Mouse (Mus musculus) midbrain, embryonic 11.5 days (tissue): Measurements from ENCODE around the gene Eid1. TPM values are rescaled to one million over a fixed set of nuclear protein-coding genes. Genes with fewer than 3 reads are reported as not detected.

Source experiments
- ATAC-seq: fragments of 200-750 bp; cut with Nextera tagmentation; 2 replicates; pipeline ENCODE4 v1.8.0; 2017; ENCODE audit warnings: moderate TSS enrichment, moderate library complexity; ENCODE audit not compliant: low FRiP score
- DNase-seq: peaks from one replicate; pipeline ENCODE4 v3.0.0; 2015; ENCODE audit warnings: low spot score; ENCODE audit errors: missing footprints
- H3K27ac ChIP-seq: fragments of 300-500 bp; sonication (generic); 2 replicates; pipeline ENCODE4 v1.5.1; 2014; ENCODE audit warnings: low read depth, low read length
- H3K27me3 ChIP-seq: fragments of 300-500 bp; sonication (generic); 2 replicates; pipeline ENCODE4 v1.6.1; 2014; ENCODE audit warnings: mild to moderate bottlenecking, low read length, moderate library complexity, mixed read lengths; ENCODE audit not compliant: control insufficient read depth, insufficient read depth
- H3K36me3 ChIP-seq: fragments of 300-500 bp; sonication (generic); 2 replicates; pipeline ENCODE4 v1.6.1; 2014; ENCODE audit warnings: mild to moderate bottlenecking, low read length, moderate library complexity, mixed read lengths; ENCODE audit not compliant: control insufficient read depth, insufficient read depth
- H3K4me1 ChIP-seq: fragments of 300-500 bp; sonication (generic); 2 replicates; pipeline ENCODE4 v1.6.1; 2014; ENCODE audit warnings: low read length; ENCODE audit not compliant: control insufficient read depth, insufficient read depth
- H3K4me2 ChIP-seq: fragments of 300-500 bp; sonication (generic); 2 replicates; pipeline ENCODE4 v1.6.1; 2014; ENCODE audit warnings: mild to moderate bottlenecking, moderate library complexity
- H3K4me3 ChIP-seq: fragments of 300-500 bp; sonication (generic); 2 replicates; pipeline ENCODE4 v1.5.1; 2014; ENCODE audit warnings: low read depth, low read length
- H3K9ac ChIP-seq: fragments of 300-500 bp; sonication (generic); 2 replicates; pipeline ENCODE4 v1.6.1; 2014; ENCODE audit warnings: low read length
- H3K9me3 ChIP-seq: fragments of 300-500 bp; sonication (generic); 2 replicates; pipeline ENCODE4 v1.6.1; 2016; ENCODE audit warnings: low read length; ENCODE audit not compliant: control insufficient read depth
- WGBS: fragments of 180-500 bp; shearing (Covaris S2); extraction: QIAGEN DNeasy Blood & Tissue Kit; methylation state at CpG from one replicate; pipeline ENCODE4 v1.1.7; 2014; 5-methylcytosine and 5-hydroxymethylcytosine counted together
- polyA plus RNA-seq: library from polyadenylated mRNA; unstranded; fragments of >200 nt; fragmentation: Nextera tagmentation; extraction: Ambion mirVana; gene quantifications from 2 replicates; pipeline ENCODE4 v1.2.1, GENCODE M21; 2014

Gene Eid1
- 281 and 308 TPM in 2 replicates for polyA plus RNA-seq

- Histone ChIP-seq H3K27me3 (no peaks in the 10 kb centered on the region), H3K27ac (peak within 1 kb of the TSS; percentile 82), H3K4me2 (peak within 1 kb of the TSS; percentile 69), H3K4me1 (peaks cover 5% of the 10 kb centered on the region; the same call in 1 of the 2 replicates), H3K9me3 (no peaks in the 10 kb centered on the region), H3K4me3 (peak within 1 kb of the TSS; percentile 82), H3K9ac (peak within 1 kb of the TSS; percentile 95), H3K36me3 (no peaks in the 10 kb centered on the region)
- ATAC-seq, result peak; percentile 93
- peak; percentile 98 for DNase-seq
- WGBS, result under 1% methylated on average over 62 of the region's 79 CpGs
Observed at GRCm38 (mm10) chr2:125672957-125673631, at the start of gene Eid1. Eid1 (plus strand) TSS chr2:125673095.

GRCm38 (mm10) chr2:125623211-125623610, 49.7 kb upstream of the Eid1 start:
- no peak overlapping the region for H3K4me3 ChIP-seq
- no peaks in the 10 kb centered on the region for H3K27me3 ChIP-seq
- peaks cover 16% of the 10 kb centered on the region for H3K4me1 ChIP-seq
- ATAC-seq (no peak), DNase-seq (no peak)
- WGBS, result 97% methylated on average over 15 of the region's 15 CpGs
- 0 out of 2 replicates have a peak overlapping the region, but pooled peaks have one; percentile 57 for H3K4me2 ChIP-seq
- no peaks in the 10 kb centered on the region for H3K9me3 ChIP-seq
- H3K36me3 ChIP-seq, result peaks cover 9% of the 10 kb centered on the region; the same call in 1 of the 2 replicates
- no peak overlapping the region for H3K27ac ChIP-seq
- no peak overlapping the region for H3K9ac ChIP-seq

- Histone ChIP-seq H3K4me3 (peak overlapping the region; percentile 78), H3K9ac (peak overlapping the region; percentile 80), H3K27me3 (no peaks in the 10 kb centered on the region), H3K9me3 (no peaks in the 10 kb centered on the region), H3K27ac (no peak overlapping the region), H3K4me2 (peak overlapping the region; percentile 57), H3K4me1 (peaks cover 16% of the 10 kb centered on the region), H3K36me3 (peaks cover 3% of the 10 kb centered on the region; the same call in 1 of the 2 replicates)
- ATAC-seq, result no peak
- 20% methylated on average over 9 of the region's 9 CpGs for WGBS
- peak; percentile 88 for DNase-seq
Observed at GRCm38 (mm10) chr2:125624127-125624685, 48.7 kb upstream of the Eid1 start.

GRCm38 (mm10) chr2:125624837-125625351, 48.0 kb upstream of the Eid1 start, which contains the start of gene Cep152:
Cep152 (minus strand) TSS chr2:125625113.
- Histone ChIP-seq H3K27me3 (no peaks in the 10 kb centered on the region), H3K36me3 (no peaks in the 10 kb centered on the region), H3K27ac (no peak within 1 kb of the TSS; the same call in 1 of the 2 replicates), H3K9me3 (no peaks in the 10 kb centered on the region), H3K4me1 (peaks cover 16% of the 10 kb centered on the region), H3K9ac (peak within 1 kb of the TSS; percentile 80), H3K4me2 (peak within 1 kb of the TSS; percentile 57), H3K4me3 (peak within 1 kb of the TSS; percentile 78)
- peak; percentile 99 for DNase-seq
- under 1% methylated on average over 50 of the region's 50 CpGs for WGBS
- ATAC-seq, result peak; percentile 99

GRCm38 (mm10) chr2:125626536-125626935, 46.4 kb upstream of the Eid1 start:
- no peaks in the 10 kb centered on the region for H3K27me3 ChIP-seq
- H3K36me3 ChIP-seq, result no peaks in the 10 kb centered on the region
- DNase-seq (no peak), ATAC-seq (no peak)
- no peak overlapping the region for H3K4me3 ChIP-seq
- H3K27ac ChIP-seq, result no peak overlapping the region
- peaks cover 16% of the 10 kb centered on the region for H3K4me1 ChIP-seq
- 85% methylated on average over 4 of the region's 4 CpGs for WGBS
- H3K4me2 ChIP-seq, result no peak overlapping the region
- no peak overlapping the region for H3K9ac ChIP-seq
- H3K9me3 ChIP-seq, result no peaks in the 10 kb centered on the region

GRCm38 (mm10) chr2:125628487-125628886, 44.4 kb upstream of the Eid1 start:
- Histone ChIP-seq H3K27me3 (no peaks in the 10 kb centered on the region), H3K9me3 (no peaks in the 10 kb centered on the region), H3K9ac (no peak overlapping the region), H3K4me2 (no peak overlapping the region), H3K36me3 (no peaks in the 10 kb centered on the region), H3K4me3 (no peak overlapping the region), H3K27ac (no peak overlapping the region), H3K4me1 (peaks cover 12% of the 10 kb centered on the region)
- DNase-seq (no peak), ATAC-seq (no peak)
- WGBS, result 90% methylated on average over 6 of the region's 6 CpGs

- H3K27me3 ChIP-seq, result no peaks in the 10 kb centered on the region
- no peaks in the 10 kb centered on the region for H3K9me3 ChIP-seq
- 98% methylated on average over 2 of the region's 2 CpGs for WGBS
- H3K4me2 ChIP-seq, result no peak overlapping the region
- H3K9ac ChIP-seq, result no peak overlapping the region
- no peak for ATAC-seq
- H3K36me3 ChIP-seq, result no peaks in the 10 kb centered on the region
- H3K4me3 ChIP-seq, result no peak overlapping the region
- H3K4me1 ChIP-seq, result peaks cover 2% of the 10 kb centered on the region; the same call in 1 of the 2 replicates
- no peak overlapping the region for H3K27ac ChIP-seq
- DNase-seq, result no peak
Observed at GRCm38 (mm10) chr2:125630010-125630409, 42.9 kb upstream of the Eid1 start.

- 86% methylated on average over 7 of the region's 7 CpGs for WGBS
- no peak overlapping the region for H3K27ac ChIP-seq
Observed at GRCm38 (mm10) chr2:125637331-125637730, 35.6 kb upstream of the Eid1 start.

GRCm38 (mm10) chr2:125644912-125645311, 28.0 kb upstream of the Eid1 start:
- DNase-seq, result no peak
- Histone ChIP-seq H3K4me1 (no peaks in the 10 kb centered on the region), H3K36me3 (no peaks in the 10 kb centered on the region), H3K9ac (no peak overlapping the region), H3K27me3 (no peaks in the 10 kb centered on the region), H3K4me3 (no peak overlapping the region), H3K27ac (no peak overlapping the region), H3K4me2 (no peak overlapping the region), H3K9me3 (no peaks in the 10 kb centered on the region)
- no peak for ATAC-seq
- WGBS, result 80% methylated on average over 6 of the region's 6 CpGs

More at GRCm38 (mm10) chr2:125637331-125637730, 35.6 kb upstream of the Eid1 start:
- Histone ChIP-seq H3K4me2 (no peak overlapping the region), H3K9me3 (no peaks in the 10 kb centered on the region), H3K4me3 (no peak overlapping the region), H3K9ac (no peak overlapping the region), H3K36me3 (no peaks in the 10 kb centered on the region), H3K4me1 (no peaks in the 10 kb centered on the region), H3K27me3 (no peaks in the 10 kb centered on the region)
- ATAC-seq (no peak), DNase-seq (peak; percentile 77)
